Mouse (Mus musculus): Measurements from ENCODE around the gene Stard5. TPM values are rescaled to one million over a fixed set of nuclear protein-coding genes. Genes with fewer than 3 reads are reported as not detected.

The Stard5 gene
- polyA plus RNA-seq, 1 experiment from 2014 or later: 12.0 TPM

GRCm38 (mm10) chr7:83637781-83638583 is 6.2 kb downstream of the Stard5 start:
- Histone ChIP-seq H3K9ac (no peak overlapping the region), H3K4me3 (no peak overlapping the region), H3K27me3 (replicated peaks) (no peaks in the 10 kb centered on the region), H3K4me1 (0 out of 2 replicates have a peak, but pooled peaks cover 4% of the 10 kb centered on the region), H3K36me3 (no peaks in the 10 kb centered on the region), H3K4me2 (replicated peaks) (no peak overlapping the region), H3K9me3 (no peaks in the 10 kb centered on the region), H3K27ac (no peak overlapping the region)
- 82% methylated on average over 8 of the region's 8 CpGs for WGBS
- ATAC-seq (ENCODE audit: low FRiP score, low read depth): no peak

GRCm38 (mm10) chr7:83639084-83639483 is 7.3 kb downstream of the Stard5 start:
- H3K9me3 ChIP-seq: no peaks in the 10 kb centered on the region
- WGBS: 90% methylated on average over 3 of the region's 3 CpGs
- no peak overlapping the region for H3K27ac ChIP-seq
- no peaks in the 10 kb centered on the region for H3K27me3 ChIP-seq (replicated peaks)
- H3K36me3 ChIP-seq: no peaks in the 10 kb centered on the region
- H3K4me1 ChIP-seq: 0 out of 2 replicates have a peak, but pooled peaks cover 4% of the 10 kb centered on the region
- H3K4me2 ChIP-seq (replicated peaks): no peak overlapping the region
- no peak for ATAC-seq (ENCODE audit: low FRiP score, low read depth)
- no peak overlapping the region for H3K4me3 ChIP-seq
- no peak overlapping the region for H3K9ac ChIP-seq

GRCm38 (mm10) chr7:83640581-83640980 is 8.8 kb downstream of the Stard5 start:
- Histone ChIP-seq H3K4me2 (replicated peaks) (no peak overlapping the region), H3K36me3 (no peaks in the 10 kb centered on the region), H3K4me1 (0 out of 2 replicates have a peak, but pooled peaks cover 4% of the 10 kb centered on the region), H3K9ac (no peak overlapping the region), H3K27ac (no peak overlapping the region), H3K9me3 (no peaks in the 10 kb centered on the region), H3K27me3 (replicated peaks) (no peaks in the 10 kb centered on the region), H3K4me3 (no peak overlapping the region)
- WGBS: 93% methylated on average over 5 of the region's 5 CpGs
- ATAC-seq (ENCODE audit: low FRiP score, low read depth): no peak

- H3K27me3 ChIP-seq (replicated peaks): no peaks in the 10 kb centered on the region
- H3K4me2 ChIP-seq (replicated peaks): no peak overlapping the region
- no peak overlapping the region for H3K4me3 ChIP-seq
- no peak for ATAC-seq (ENCODE audit: low FRiP score, low read depth)
- H3K27ac ChIP-seq: no peak overlapping the region
- H3K4me1 ChIP-seq: 0 out of 2 replicates have a peak, but pooled peaks cover 4% of the 10 kb centered on the region
- H3K9ac ChIP-seq: no peak overlapping the region
- H3K36me3 ChIP-seq: no peaks in the 10 kb centered on the region
- no peaks in the 10 kb centered on the region for H3K9me3 ChIP-seq
- WGBS: 63% methylated on average over 2 of the region's 2 CpGs
Observed at GRCm38 (mm10) chr7:83641163-83641562, 9.4 kb downstream of the Stard5 start.

GRCm38 (mm10) chr7:83643581-83643980 is 11.8 kb downstream of the Stard5 start:
- no peaks in the 10 kb centered on the region for H3K27me3 ChIP-seq (replicated peaks)
- no peak overlapping the region for H3K4me2 ChIP-seq (replicated peaks)
- H3K27ac ChIP-seq: no peak overlapping the region
- H3K36me3 ChIP-seq: no peaks in the 10 kb centered on the region
- H3K9me3 ChIP-seq: no peaks in the 10 kb centered on the region
- ATAC-seq (ENCODE audit: low FRiP score, low read depth): no peak
- no peak overlapping the region for H3K4me3 ChIP-seq
- WGBS: 82% methylated on average over 6 of the region's 6 CpGs
- no peak overlapping the region for H3K9ac ChIP-seq
- 0 out of 2 replicates have a peak, but pooled peaks cover 4% of the 10 kb centered on the region for H3K4me1 ChIP-seq

GRCm38 (mm10) chr7:83644761-83645160 is 13.0 kb downstream of the Stard5 start:
- Histone ChIP-seq H3K9ac (no peak overlapping the region), H3K4me3 (no peak overlapping the region), H3K4me1 (0 out of 2 replicates have a peak, but pooled peaks cover 4% of the 10 kb centered on the region), H3K4me2 (replicated peaks) (no peak overlapping the region), H3K27me3 (replicated peaks) (no peaks in the 10 kb centered on the region), H3K9me3 (no peaks in the 10 kb centered on the region), H3K27ac (no peak overlapping the region), H3K36me3 (no peaks in the 10 kb centered on the region)
- WGBS: 90% methylated on average over 2 of the region's 2 CpGs
- no peak for ATAC-seq (ENCODE audit: low FRiP score, low read depth)

GRCm38 (mm10) chr7:83645476-83645875 is 13.7 kb downstream of the Stard5 start:
- H3K4me2 ChIP-seq (replicated peaks): no peak overlapping the region
- H3K4me3 ChIP-seq: no peak overlapping the region
- H3K27me3 ChIP-seq (replicated peaks): no peaks in the 10 kb centered on the region
- H3K36me3 ChIP-seq: no peaks in the 10 kb centered on the region
- no peak overlapping the region for H3K9ac ChIP-seq
- WGBS: 87% methylated on average over 5 of the region's 5 CpGs
- ATAC-seq (ENCODE audit: low FRiP score, low read depth): no peak
- 0 out of 2 replicates have a peak, but pooled peaks cover 4% of the 10 kb centered on the region for H3K4me1 ChIP-seq
- no peak overlapping the region for H3K27ac ChIP-seq
- no peaks in the 10 kb centered on the region for H3K9me3 ChIP-seq

- no peak for ATAC-seq (ENCODE audit: low FRiP score, low read depth)
- no peak overlapping the region for H3K9ac ChIP-seq
- H3K4me2 ChIP-seq (replicated peaks): no peak overlapping the region
- H3K9me3 ChIP-seq: no peaks in the 10 kb centered on the region
- H3K36me3 ChIP-seq: no peaks in the 10 kb centered on the region
- H3K27ac ChIP-seq: no peak overlapping the region
- H3K27me3 ChIP-seq (replicated peaks): no peaks in the 10 kb centered on the region
- no peaks in the 10 kb centered on the region for H3K4me1 ChIP-seq
- H3K4me3 ChIP-seq: no peak overlapping the region
- WGBS: 88% methylated on average over 7 of the region's 7 CpGs
Observed at GRCm38 (mm10) chr7:83648807-83649206, 17.0 kb downstream of the Stard5 start.

- 93% methylated on average over 5 of the region's 5 CpGs for WGBS
- Histone ChIP-seq H3K27me3 (replicated peaks) (no peaks in the 10 kb centered on the region), H3K4me2 (replicated peaks) (no peak overlapping the region), H3K4me3 (no peak overlapping the region), H3K9ac (no peak overlapping the region), H3K36me3 (no peaks in the 10 kb centered on the region), H3K4me1 (no peaks in the 10 kb centered on the region), H3K27ac (no peak overlapping the region), H3K9me3 (no peaks in the 10 kb centered on the region)
- no peak for ATAC-seq (ENCODE audit: low FRiP score, low read depth)
Observed at GRCm38 (mm10) chr7:83650638-83651037, 18.9 kb downstream of the Stard5 start.

- H3K27ac ChIP-seq: no peak overlapping the region
- ATAC-seq (ENCODE audit: low FRiP score, low read depth): no peak
- no peaks in the 10 kb centered on the region for H3K4me1 ChIP-seq
- no peaks in the 10 kb centered on the region for H3K27me3 ChIP-seq (replicated peaks)
- H3K36me3 ChIP-seq: no peaks in the 10 kb centered on the region
- H3K4me3 ChIP-seq: no peak overlapping the region
- H3K4me2 ChIP-seq (replicated peaks): no peak overlapping the region
- WGBS: 83% methylated on average over 5 of the region's 5 CpGs
- H3K9me3 ChIP-seq: no peaks in the 10 kb centered on the region
- no peak overlapping the region for H3K9ac ChIP-seq
Observed at GRCm38 (mm10) chr7:83652498-83652897, 20.7 kb downstream of the Stard5 start.

- no peak for ATAC-seq (ENCODE audit: low FRiP score, low read depth)
- 90% methylated on average over 2 of the region's 2 CpGs for WGBS
- H3K9ac ChIP-seq: no peak overlapping the region
- no peak overlapping the region for H3K27ac ChIP-seq
- H3K36me3 ChIP-seq: no peaks in the 10 kb centered on the region
- H3K9me3 ChIP-seq: no peaks in the 10 kb centered on the region
- H3K4me2 ChIP-seq (replicated peaks): no peak overlapping the region
- H3K4me3 ChIP-seq: no peak overlapping the region
- H3K4me1 ChIP-seq: no peaks in the 10 kb centered on the region
- no peaks in the 10 kb centered on the region for H3K27me3 ChIP-seq (replicated peaks)
Observed at GRCm38 (mm10) chr7:83653605-83654051, 21.9 kb downstream of the Stard5 start.

- H3K4me1 ChIP-seq: no peaks in the 10 kb centered on the region
- no peak overlapping the region for H3K9ac ChIP-seq
- no peaks in the 10 kb centered on the region for H3K36me3 ChIP-seq
- no peaks in the 10 kb centered on the region for H3K27me3 ChIP-seq (replicated peaks)
- H3K27ac ChIP-seq: no peak overlapping the region
- no peak overlapping the region for H3K4me3 ChIP-seq
- 82% methylated on average over 2 of the region's 2 CpGs for WGBS
- no peak overlapping the region for H3K4me2 ChIP-seq (replicated peaks)
- H3K9me3 ChIP-seq: no peaks in the 10 kb centered on the region
- ATAC-seq (ENCODE audit: low FRiP score, low read depth): no peak
Observed at GRCm38 (mm10) chr7:83654196-83654595, 22.4 kb downstream of the Stard5 start.

Data from neural tube, embryonic 12.5 days (tissue).